ENCODE assay signal across 10 mouse cellular contexts in the genomic region with DNA sequence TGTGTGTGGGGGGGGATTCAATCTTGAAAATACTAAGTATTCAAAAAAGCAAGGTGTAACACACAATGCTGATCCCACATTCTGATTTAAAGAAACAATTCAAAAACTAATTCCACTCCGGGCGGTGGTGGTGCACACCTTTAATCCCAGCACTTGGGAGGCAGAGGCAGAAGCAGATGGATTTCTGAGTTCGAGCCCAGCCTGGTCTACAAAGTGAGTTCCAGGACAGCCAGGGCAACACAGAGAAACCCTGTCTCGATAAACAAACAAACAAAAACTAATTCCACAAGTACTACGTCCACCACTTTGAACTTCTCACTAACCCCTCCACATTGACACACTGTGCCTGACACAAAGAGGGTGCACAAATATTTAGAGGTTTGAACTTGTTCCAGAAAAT. TPM values are rescaled to one million over a fixed set of nuclear protein-coding genes. Genes with fewer than 3 reads are reported as not detected.
DNase-seq lines count a peak whose midpoint lies in the region; ATAC-seq and TF ChIP-seq lines count a peak whose summit lies in the region.
"Had no signal": no experiment of that assay in that cellular context is flagged by ENCODE, and none has a peak within 500 bp of the region (broad histone marks: within the 10 kb centered on the region; RNA-seq: fewer than 3 reads in every experiment).

No protein-coding gene starts in this region.

- no peak overlapping the region for H3K4me3 ChIP-seq in intestine, embryonic 14.5 days (ENCODE audit: low read depth, low read length)
- no peak overlapping the region for H3K4me3 ChIP-seq in intestine, embryonic 16.5 days (ENCODE audit: low read length)
- H3K4me3 ChIP-seq in cortical plate, adult 2 months (ENCODE audit: insufficient read depth, low read length): no peak overlapping the region; the same call in 1 of the 2 replicates
- no peak overlapping the region for H3K4me3 ChIP-seq in forebrain, embryonic 13.5 days

- DNase-seq in intestine, embryonic 14.5 days (ENCODE audit: low spot score): no peak
- DNase-seq in lung, postnatal 25 days (ENCODE audit: low spot score): peak; percentile 8
- no peak for DNase-seq in frontal cortex, postnatal 14 days (ENCODE audit: low spot score in 2 of 2)
- DNase-seq in spleen, postnatal 10 days (ENCODE audit: low spot score in 2 of 2): no peak
- no peak for DNase-seq in gastrocnemius, postnatal 25 days

- H3K9me3 ChIP-seq in intestine, embryonic 14.5 days (ENCODE audit: control insufficient read depth, low read length): no peaks in the 10 kb centered on the region
- no peaks in the 10 kb centered on the region for H3K9me3 ChIP-seq in intestine, embryonic 16.5 days (ENCODE audit: control insufficient read depth, low read length)
- H3K9me3 ChIP-seq in forebrain, embryonic 13.5 days (replicated peaks): no peaks in the 10 kb centered on the region
- H3K9me3 ChIP-seq: embryonic facial prominence, embryonic 12.5 days; G1E had no signal

- TF ChIP-seq POLR2A in cortical plate, adult 2 months (IDR thresholded peaks at IDR 0.05; ENCODE audit: extremely low read depth, insufficient read depth, low read length): no peak

- no peaks in the 10 kb centered on the region for H3K27me3 ChIP-seq in intestine, embryonic 14.5 days (replicated peaks; ENCODE audit: control insufficient read depth, insufficient read depth, low read length)
- H3K27me3 ChIP-seq in intestine, embryonic 16.5 days (replicated peaks; ENCODE audit: control insufficient read depth, insufficient read depth, low read length): no peaks in the 10 kb centered on the region
- H3K27me3 ChIP-seq in forebrain, embryonic 13.5 days: no peaks in the 10 kb centered on the region
- H3K27me3 ChIP-seq: embryonic facial prominence, embryonic 12.5 days had no signal

- no peak for ATAC-seq in intestine, embryonic 14.5 days (replicated peaks; ENCODE audit: low FRiP score, low TSS enrichment, low read depth)
- ATAC-seq in intestine, embryonic 16.5 days: no peak
- ATAC-seq in forebrain, embryonic 13.5 days: no peak

- H3K36me3 ChIP-seq in intestine, embryonic 14.5 days (ENCODE audit: control insufficient read depth, insufficient read depth, low read length): peaks cover 21% of the 10 kb centered on the region
- H3K36me3 ChIP-seq in intestine, embryonic 16.5 days (ENCODE audit: control insufficient read depth, insufficient read depth, low read length): 0 out of 2 replicates have a peak, but pooled peaks cover 5% of the 10 kb centered on the region
- H3K36me3 ChIP-seq in forebrain, embryonic 13.5 days (ENCODE audit: poor library complexity, severe bottlenecking): peaks cover 24% of the 10 kb centered on the region

- 81% methylated on average over 5 of the region's 5 CpGs for WGBS in intestine, embryonic 14.5 days
- 79% methylated on average over 5 of the region's 5 CpGs for WGBS in intestine, embryonic 16.5 days
- 87% methylated on average over 5 of the region's 5 CpGs for WGBS in forebrain, embryonic 13.5 days

- H3K9ac ChIP-seq in intestine, embryonic 14.5 days (ENCODE audit: low read length): no peak overlapping the region
- no peak overlapping the region for H3K9ac ChIP-seq in intestine, embryonic 16.5 days (ENCODE audit: low read depth, low read length)
- no peak overlapping the region; the same call in 1 of the 2 replicates for H3K9ac ChIP-seq in forebrain, embryonic 13.5 days
- H3K9ac ChIP-seq: embryonic facial prominence, embryonic 12.5 days had no signal

- H3K4me2 ChIP-seq in intestine, embryonic 14.5 days (ENCODE audit: low read length): 0 out of 2 replicates have a peak overlapping the region, but pooled peaks have one; percentile 86
- H3K4me2 ChIP-seq in intestine, embryonic 16.5 days (ENCODE audit: low read depth, low read length): no peak overlapping the region
- peak overlapping the region; percentile 84 for H3K4me2 ChIP-seq in forebrain, embryonic 13.5 days

- TF ChIP-seq CTCF in cortical plate, adult 2 months (IDR thresholded peaks at IDR 0.05; ENCODE audit: extremely low read depth, insufficient read depth, low read length): no peak

- H3K27ac ChIP-seq in intestine, embryonic 14.5 days (ENCODE audit: low read depth): no peak overlapping the region
- no peak overlapping the region for H3K27ac ChIP-seq in intestine, embryonic 16.5 days (ENCODE audit: low read length)
- 0 out of 2 replicates have a peak overlapping the region, but pooled peaks have one; percentile 21 for H3K27ac ChIP-seq in cortical plate, adult 2 months (ENCODE audit: insufficient read depth, low read length)
- peak overlapping the region; percentile 91; the same call in 1 of the 2 replicates for H3K27ac ChIP-seq in forebrain, embryonic 13.5 days

- peaks cover 22% of the 10 kb centered on the region for H3K4me1 ChIP-seq in intestine, embryonic 14.5 days (replicated peaks; ENCODE audit: control insufficient read depth, insufficient read depth, low read length)
- H3K4me1 ChIP-seq in intestine, embryonic 16.5 days (ENCODE audit: control insufficient read depth, insufficient read depth, low read length): peaks cover 24% of the 10 kb centered on the region
- H3K4me1 ChIP-seq in cortical plate, adult 2 months (ENCODE audit: control insufficient read depth, insufficient read depth, low read length): peaks cover 2% of the 10 kb centered on the region; the same call in 1 of the 2 replicates
- peaks cover 33% of the 10 kb centered on the region for H3K4me1 ChIP-seq in forebrain, embryonic 13.5 days

RNA-seq across cellular contexts. Expression of a gene that starts 4.7 kb away (rescaled TPM):
- polyA plus RNA-seq in intestine, embryonic 14.5 days (2014; fragmentation: Nextera tagmentation; extraction: Ambion mirVana): 50.5 and 50.8 TPM in 2 replicates
- polyA plus RNA-seq in intestine, embryonic 16.5 days (2015; fragmentation: Nextera tagmentation; extraction: Ambion mirVana): 30.2 and 30.7 TPM in 2 replicates
- polyA plus RNA-seq in cortical plate, adult 2 months (2012; rRNA removed): 71.3 and 72.4 TPM in 2 replicates
- 52.6 and 55.8 TPM in 2 replicates for polyA plus RNA-seq in forebrain, embryonic 13.5 days (2015; fragmentation: Nextera tagmentation; extraction: Ambion mirVana)
- total RNA-seq in gastrocnemius, postnatal 25 days (2021): 10 to 100 TPM; 50.4 to 62.2 TPM

Comparison
In these comparisons a context has a peak if more than half of its experiments do, and no peak if none do; other contexts are left out.
1. H3K27ac ChIP-seq: peak in cortical plate, adult 2 months (single experiment) and forebrain, embryonic 13.5 days (single experiment); none in intestine, embryonic 14.5 days (single experiment) and intestine, embryonic 16.5 days (single experiment).